Mouse (Mus musculus): Measurements from ENCODE around the gene Oscp1.

The Oscp1 gene

GRCm38 (mm10) chr4:126058134-126058996, at the start of gene Oscp1:
Gene Oscp1 (plus strand): TSS chr4:126058565.
- DNase-seq (ENCODE audit: low read depth, low spot score), result peak; percentile 85

GRCm38 (mm10) chr4:126017676-126018332, 40.6 kb upstream of the Oscp1 start:
- no peak for DNase-seq (ENCODE audit: low read depth, low spot score)

- no peak for DNase-seq (ENCODE audit: low read depth, low spot score)
Observed at GRCm38 (mm10) chr4:126018966-126019538, 39.3 kb upstream of the Oscp1 start.

GRCm38 (mm10) chr4:126024303-126024900, 34.0 kb upstream of the Oscp1 start, which contains the start of gene Csf3r:
Gene Csf3r (plus strand): TSS chr4:126024550.
- no peak for DNase-seq (ENCODE audit: low read depth, low spot score)

- DNase-seq (ENCODE audit: low read depth, low spot score), result no peak
Observed at GRCm38 (mm10) chr4:126025801-126026200, 32.6 kb upstream of the Oscp1 start.

- no peak for DNase-seq (ENCODE audit: low read depth, low spot score)
Observed at GRCm38 (mm10) chr4:126027980-126028379, 30.4 kb upstream of the Oscp1 start.

GRCm38 (mm10) chr4:126029042-126029441, 29.3 kb upstream of the Oscp1 start:
- DNase-seq (ENCODE audit: low read depth, low spot score), result no peak

- no peak for DNase-seq (ENCODE audit: low read depth, low spot score)
Observed at GRCm38 (mm10) chr4:126030705-126031104, 27.7 kb upstream of the Oscp1 start.

GRCm38 (mm10) chr4:126035413-126035812, 23.0 kb upstream of the Oscp1 start:
- no peak for DNase-seq (ENCODE audit: low read depth, low spot score)

GRCm38 (mm10) chr4:126046851-126047585, 11.3 kb upstream of the Oscp1 start, which contains the start of gene Mrps15:
Gene Mrps15 (plus strand): TSS chr4:126046925.
- peak; percentile 69 for DNase-seq (ENCODE audit: low read depth, low spot score)

GRCm38 (mm10) chr4:126051617-126052016, 6.7 kb upstream of the Oscp1 start:
- no peak for DNase-seq (ENCODE audit: low read depth, low spot score)

- DNase-seq (ENCODE audit: low read depth, low spot score), result no peak
Observed at GRCm38 (mm10) chr4:126057207-126058133, 895 bp upstream of the Oscp1 start.

GRCm38 (mm10) chr4:126058997-126059362, 615 bp downstream of the Oscp1 start:
- DNase-seq (ENCODE audit: low read depth, low spot score), result no peak

- DNase-seq (ENCODE audit: low read depth, low spot score), result no peak
Observed at GRCm38 (mm10) chr4:126062856-126063255, 4.5 kb downstream of the Oscp1 start.

GRCm38 (mm10) chr4:126065241-126065640, 6.9 kb downstream of the Oscp1 start:
- DNase-seq (ENCODE audit: low read depth, low spot score), result no peak

GRCm38 (mm10) chr4:126067401-126068077, 9.2 kb downstream of the Oscp1 start:
- no peak for DNase-seq (ENCODE audit: low read depth, low spot score)

GRCm38 (mm10) chr4:126068842-126069241, 10.5 kb downstream of the Oscp1 start:
- no peak for DNase-seq (ENCODE audit: low read depth, low spot score)

GRCm38 (mm10) chr4:126077833-126078232, 19.5 kb downstream of the Oscp1 start:
- no peak for DNase-seq (ENCODE audit: low read depth, low spot score)

- no peak for DNase-seq (ENCODE audit: low read depth, low spot score)
Observed at GRCm38 (mm10) chr4:126079266-126079665, 20.9 kb downstream of the Oscp1 start.

GRCm38 (mm10) chr4:126081601-126082000, 23.2 kb downstream of the Oscp1 start:
- DNase-seq (ENCODE audit: low read depth, low spot score), result no peak

All from retina, postnatal 7 days (tissue).